Mouse (Mus musculus): ENCODE results near the gene Cldn20.

GRCm38 (mm10) chr17:3529523-3529922 is 2.8 kb upstream of the Cldn20 start:
- no peak for TF ChIP-seq CTCF (IDR thresholded peaks at IDR 0.05; ENCODE audit: borderline replicate concordance, insufficient read depth, low read depth, low read length)
- no peak for TF ChIP-seq POLR2A (IDR thresholded peaks at IDR 0.05; ENCODE audit: borderline replicate concordance, insufficient read depth, low read length)

Data from cerebellum, adult 2 months (tissue).